Mouse (Mus musculus) testis, adult 2 months (tissue): ENCODE results near the gene Larp1.

Experiments
- CTCF ChIP-seq: fragments of 200-500 bp; IDR thresholded peaks from 2 replicates; pipeline ENCODE4 v1.5.1; 2012; ENCODE audit warnings: low read depth, mild to moderate bottlenecking, inconsistent platforms, low read length, moderate library complexity; ENCODE audit not compliant: control insufficient read depth, insufficient read depth, insufficient replicate concordance
- POLR2A ChIP-seq: fragments of 200-500 bp; IDR thresholded peaks from 2 replicates; pipeline ENCODE4 v1.6.1; 2012; ENCODE audit warnings: low read depth, mild to moderate bottlenecking, inconsistent platforms, low read length, moderate library complexity; ENCODE audit not compliant: control insufficient read depth

GRCm38 (mm10) chr11:57962382-57963285 lies 46.2 kb upstream of the Larp1 start:
- TF ChIP-seq CTCF (no peak), POLR2A (no peak)
